Mouse (Mus musculus): ENCODE measurements around the gene Syne2.

DNA sequence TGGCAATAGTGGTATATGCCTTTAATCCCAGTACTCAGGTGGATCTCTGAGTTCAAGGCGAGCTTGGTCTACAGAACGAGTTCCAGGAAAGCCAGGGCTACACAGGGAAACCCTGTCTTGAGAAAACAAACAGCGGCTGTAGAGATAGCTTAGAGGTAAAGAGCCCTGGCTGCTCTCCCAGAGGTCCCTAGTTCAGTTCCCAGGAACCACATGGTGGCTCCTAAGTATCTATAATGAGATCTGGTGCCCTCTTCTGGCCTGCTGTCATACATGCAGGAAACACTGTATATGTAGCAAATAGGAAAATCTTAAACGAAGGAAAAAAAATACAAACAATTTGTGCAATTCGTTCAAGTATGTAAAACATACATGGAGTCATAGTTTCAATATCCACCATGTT lies 75.5 kb downstream of the Syne2 start:
- TF ChIP-seq FLI1 (IDR thresholded peaks at IDR 0.05; ENCODE audit: low read length) (no peak), GATA1 (IDR thresholded peaks at IDR 0.05; ENCODE audit: borderline replicate concordance, low read length) (no peak)

Data from megakaryocyte, embryonic 14.5 days (primary cell).